Mouse (Mus musculus): ENCODE data around the gene Mphosph9. TPM values are rescaled to one million over a fixed set of nuclear protein-coding genes. Genes with fewer than 3 reads are reported as not detected.
"Not testable (repeated sequence)": the region's sequence is repeated elsewhere in the genome, so short reads cannot be mapped to it uniquely, and the experiment has no call there.

The Mphosph9 gene
- 12.6 and 13.1 TPM in 2 replicates for polyA plus RNA-seq (2014; fragmentation: Nextera tagmentation; extraction: Ambion mirVana)

GRCm38 (mm10) chr5:124327510-124328364 is at the start of gene Mphosph9, which contains the start of gene 2810006K23Rik:
Mphosph9 (minus strand) TSS chr5:124327972.
2810006K23Rik (plus strand) TSS chr5:124328089.
- peak within 1 kb of the TSS; percentile 84 for H3K27ac ChIP-seq (ENCODE audit: low read depth, low read length)
- H3K4me3 ChIP-seq (ENCODE audit: low read depth, low read length): peak within 1 kb of the TSS; percentile 64
- ATAC-seq (replicated peaks; ENCODE audit: low FRiP score): peak; percentile 98
- peak; percentile 99 for DNase-seq (ENCODE audit: low spot score)
- under 1% methylated on average over 72 of the region's 72 CpGs for WGBS
- H3K4me2 ChIP-seq: peak within 1 kb of the TSS; percentile 96
- H3K9ac ChIP-seq (ENCODE audit: low read depth, low read length): peak within 1 kb of the TSS; percentile 79
- H3K36me3 ChIP-seq (ENCODE audit: control insufficient read depth, insufficient read depth, low read length): no peaks in the 10 kb centered on the region
- no peaks in the 10 kb centered on the region for H3K27me3 ChIP-seq (replicated peaks; ENCODE audit: control insufficient read depth, insufficient read depth, low read length)
- peaks cover 15% of the 10 kb centered on the region for H3K4me1 ChIP-seq (replicated peaks; ENCODE audit: control insufficient read depth, insufficient read depth, low read length)
- no peaks in the 10 kb centered on the region for H3K9me3 ChIP-seq (ENCODE audit: control insufficient read depth, low read length)

- no peaks in the 10 kb centered on the region for H3K9me3 ChIP-seq (ENCODE audit: control insufficient read depth, low read length)
- WGBS: 87% methylated on average over 4 of the region's 4 CpGs
- no peak overlapping the region for H3K4me2 ChIP-seq
- no peak for DNase-seq (ENCODE audit: low spot score)
- no peak for ATAC-seq (replicated peaks; ENCODE audit: low FRiP score)
- no peaks in the 10 kb centered on the region for H3K4me1 ChIP-seq (replicated peaks; ENCODE audit: control insufficient read depth, insufficient read depth, low read length)
- H3K4me3 ChIP-seq (ENCODE audit: low read depth, low read length): no peak overlapping the region
- no peak overlapping the region for H3K27ac ChIP-seq (ENCODE audit: low read depth, low read length)
- peaks cover 46% of the 10 kb centered on the region for H3K36me3 ChIP-seq (ENCODE audit: control insufficient read depth, insufficient read depth, low read length)
- no peaks in the 10 kb centered on the region for H3K27me3 ChIP-seq (replicated peaks; ENCODE audit: control insufficient read depth, insufficient read depth, low read length)
- no peak overlapping the region for H3K9ac ChIP-seq (ENCODE audit: low read depth, low read length)
Measured at GRCm38 (mm10) chr5:124377149-124377548, 49.4 kb upstream of the Mphosph9 start.

- peaks cover 48% of the 10 kb centered on the region for H3K36me3 ChIP-seq (ENCODE audit: control insufficient read depth, insufficient read depth, low read length)
- ATAC-seq (replicated peaks; ENCODE audit: low FRiP score) (no peak), DNase-seq (ENCODE audit: low spot score) (no peak)
- no peaks in the 10 kb centered on the region for H3K9me3 ChIP-seq (ENCODE audit: control insufficient read depth, low read length)
- H3K9ac ChIP-seq (ENCODE audit: low read depth, low read length): no peak overlapping the region
- no peak overlapping the region for H3K4me3 ChIP-seq (ENCODE audit: low read depth, low read length)
- H3K27me3 ChIP-seq (replicated peaks; ENCODE audit: control insufficient read depth, insufficient read depth, low read length): no peaks in the 10 kb centered on the region
- H3K27ac ChIP-seq (ENCODE audit: low read depth, low read length): no peak overlapping the region
- WGBS: 98% methylated on average over 1 of the region's 1 CpGs
- no peak overlapping the region for H3K4me2 ChIP-seq
- no peaks in the 10 kb centered on the region for H3K4me1 ChIP-seq (replicated peaks; ENCODE audit: control insufficient read depth, insufficient read depth, low read length)
Measured at GRCm38 (mm10) chr5:124376401-124376800, 48.6 kb upstream of the Mphosph9 start.

- DNase-seq (ENCODE audit: low spot score) (no peak), ATAC-seq (replicated peaks; ENCODE audit: low FRiP score) (no peak)
- WGBS: 96% methylated on average over 7 of the region's 7 CpGs
- H3K27me3 ChIP-seq (replicated peaks; ENCODE audit: control insufficient read depth, insufficient read depth, low read length): no peaks in the 10 kb centered on the region
- H3K4me3 ChIP-seq (ENCODE audit: low read depth, low read length): no peak overlapping the region
- H3K36me3 ChIP-seq (ENCODE audit: control insufficient read depth, insufficient read depth, low read length): peaks cover 52% of the 10 kb centered on the region
- H3K4me1 ChIP-seq (replicated peaks; ENCODE audit: control insufficient read depth, insufficient read depth, low read length): no peaks in the 10 kb centered on the region
- H3K9me3 ChIP-seq (ENCODE audit: control insufficient read depth, low read length): no peaks in the 10 kb centered on the region
- no peak overlapping the region for H3K27ac ChIP-seq (ENCODE audit: low read depth, low read length)
- H3K4me2 ChIP-seq: no peak overlapping the region
- H3K9ac ChIP-seq (ENCODE audit: low read depth, low read length): no peak overlapping the region
Measured at GRCm38 (mm10) chr5:124374298-124374697, 46.5 kb upstream of the Mphosph9 start.

GRCm38 (mm10) chr5:124366721-124367120 is 38.9 kb upstream of the Mphosph9 start:
- Histone ChIP-seq H3K4me3 (ENCODE audit: low read depth, low read length) (no peak overlapping the region), H3K27ac (ENCODE audit: low read depth, low read length) (no peak overlapping the region), H3K4me1 (replicated peaks; ENCODE audit: control insufficient read depth, insufficient read depth, low read length) (no peaks in the 10 kb centered on the region), H3K9me3 (ENCODE audit: control insufficient read depth, low read length) (no peaks in the 10 kb centered on the region), H3K9ac (ENCODE audit: low read depth, low read length) (no peak overlapping the region), H3K27me3 (replicated peaks; ENCODE audit: control insufficient read depth, insufficient read depth, low read length) (no peaks in the 10 kb centered on the region), H3K4me2 (no peak overlapping the region), H3K36me3 (ENCODE audit: control insufficient read depth, insufficient read depth, low read length) (peaks cover 19% of the 10 kb centered on the region)
- 75% methylated on average over 3 of the region's 3 CpGs for WGBS
- DNase-seq (ENCODE audit: low spot score) (no peak), ATAC-seq (replicated peaks; ENCODE audit: low FRiP score) (no peak)

- no peak overlapping the region for H3K4me3 ChIP-seq (ENCODE audit: low read depth, low read length)
- no peak overlapping the region for H3K4me2 ChIP-seq
- H3K9me3 ChIP-seq (ENCODE audit: control insufficient read depth, low read length): no peaks in the 10 kb centered on the region
- no peak overlapping the region for H3K9ac ChIP-seq (ENCODE audit: low read depth, low read length)
- WGBS: 93% methylated on average over 2 of the region's 2 CpGs
- no peaks in the 10 kb centered on the region for H3K27me3 ChIP-seq (replicated peaks; ENCODE audit: control insufficient read depth, insufficient read depth, low read length)
- H3K36me3 ChIP-seq (ENCODE audit: control insufficient read depth, insufficient read depth, low read length): peaks cover 13% of the 10 kb centered on the region
- H3K27ac ChIP-seq (ENCODE audit: low read depth, low read length): no peak overlapping the region
- ATAC-seq (replicated peaks; ENCODE audit: low FRiP score) (no peak), DNase-seq (ENCODE audit: low spot score) (no peak)
- H3K4me1 ChIP-seq (replicated peaks; ENCODE audit: control insufficient read depth, insufficient read depth, low read length): no peaks in the 10 kb centered on the region
Measured at GRCm38 (mm10) chr5:124365754-124366153, 38.0 kb upstream of the Mphosph9 start.

- Histone ChIP-seq H3K4me1 (replicated peaks; ENCODE audit: control insufficient read depth, insufficient read depth, low read length) (no peaks in the 10 kb centered on the region), H3K9me3 (ENCODE audit: control insufficient read depth, low read length) (no peaks in the 10 kb centered on the region), H3K9ac (ENCODE audit: low read depth, low read length) (no peak overlapping the region), H3K4me3 (ENCODE audit: low read depth, low read length) (no peak overlapping the region), H3K27ac (ENCODE audit: low read depth, low read length) (no peak overlapping the region), H3K4me2 (no peak overlapping the region), H3K27me3 (replicated peaks; ENCODE audit: control insufficient read depth, insufficient read depth, low read length) (no peaks in the 10 kb centered on the region), H3K36me3 (ENCODE audit: control insufficient read depth, insufficient read depth, low read length) (peaks cover 9% of the 10 kb centered on the region; the same call in 1 of the 2 replicates)
- no peak for ATAC-seq (replicated peaks; ENCODE audit: low FRiP score)
- 79% methylated on average over 6 of the region's 6 CpGs for WGBS
- DNase-seq (ENCODE audit: low spot score): no peak
Measured at GRCm38 (mm10) chr5:124364173-124364918, 36.6 kb upstream of the Mphosph9 start.

- not testable (repeated sequence) for H3K4me3 ChIP-seq (ENCODE audit: low read depth, low read length); ATAC-seq (replicated peaks; ENCODE audit: low FRiP score); H3K27ac ChIP-seq (ENCODE audit: low read depth, low read length); H3K4me2 ChIP-seq; H3K9ac ChIP-seq (ENCODE audit: low read depth, low read length); H3K9me3 ChIP-seq (ENCODE audit: control insufficient read depth, low read length); H3K27me3 ChIP-seq (replicated peaks; ENCODE audit: control insufficient read depth, insufficient read depth, low read length); DNase-seq (ENCODE audit: low spot score); H3K36me3 ChIP-seq (ENCODE audit: control insufficient read depth, insufficient read depth, low read length); H3K4me1 ChIP-seq (replicated peaks; ENCODE audit: control insufficient read depth, insufficient read depth, low read length)
- WGBS: 89% methylated on average over 5 of the region's 5 CpGs
Measured at GRCm38 (mm10) chr5:124362982-124363381, 35.2 kb upstream of the Mphosph9 start, which contains the start of gene Cdk2ap1. Cdk2ap1 (minus strand) TSS chr5:124363082.
